Mouse (Mus musculus) embryonic facial prominence, embryonic 12.5 days (tissue): Measurements from ENCODE around the gene Wdr25. TPM values are rescaled to one million over a fixed set of nuclear protein-coding genes. Genes with fewer than 3 reads are reported as not detected.

Source experiments
- ATAC-seq: fragments of 200-750 bp; cut with Nextera tagmentation; 2 replicates; pipeline ENCODE4 v1.8.0; 2017; ENCODE audit not compliant: insufficient number of reproducible peaks, insufficient read depth, low FRiP score, low TSS enrichment
- H3K27ac ChIP-seq: fragments of 300-500 bp; sonication (generic); 2 replicates; pipeline ENCODE4 v1.5.1; 2016; ENCODE audit warnings: mild to moderate bottlenecking
- H3K27me3 ChIP-seq: fragments of 300-500 bp; sonication (generic); 2 replicates; pipeline ENCODE4 v1.6.1; 2016; ENCODE audit warnings: mild to moderate bottlenecking, moderate library complexity
- H3K36me3 ChIP-seq: fragments of 300-500 bp; sonication (generic); 2 replicates; pipeline ENCODE4 v1.6.1; 2016; ENCODE audit warnings: mild to moderate bottlenecking
- H3K4me1 ChIP-seq: fragments of 300-500 bp; sonication (generic); 2 replicates; pipeline ENCODE4 v1.6.1; 2016
- H3K4me2 ChIP-seq: fragments of 300-500 bp; sonication (generic); replicated peaks from 2 replicates; pipeline ENCODE4 v1.6.1; 2016; ENCODE audit warnings: mild to moderate bottlenecking, moderate library complexity
- H3K4me3 ChIP-seq: fragments of 300-500 bp; sonication (generic); 2 replicates; pipeline ENCODE4 v1.5.1; 2016; ENCODE audit warnings: mild to moderate bottlenecking
- H3K9ac ChIP-seq: fragments of 300-500 bp; sonication (generic); 2 replicates; pipeline ENCODE4 v1.6.1; 2016; ENCODE audit warnings: mild to moderate bottlenecking, moderate library complexity
- H3K9me3 ChIP-seq: fragments of 300-500 bp; sonication (generic); 2 replicates; pipeline ENCODE4 v1.6.1; 2016; ENCODE audit warnings: mild to moderate bottlenecking, moderate library complexity
- WGBS: fragments of 180-500 bp; shearing (Covaris S2); methylation state at CpG from one replicate; pipeline ENCODE4 v1.1.7; 2016; 5-methylcytosine and 5-hydroxymethylcytosine counted together
- polyA plus RNA-seq: library from polyadenylated mRNA; unstranded; fragments of >200 nt; fragmentation: Nextera tagmentation; extraction: Ambion mirVana; gene quantifications from 2 replicates; pipeline ENCODE4 v1.2.1, GENCODE M21; 2016

The Wdr25 gene
- polyA plus RNA-seq, 1 experiment from 2014 or later = 9.3 TPM

- no peak overlapping the region for H3K27ac ChIP-seq
- ATAC-seq = no peak
- H3K27me3 ChIP-seq = peaks cover 9% of the 10 kb centered on the region; the same call in 1 of the 2 replicates
- no peak overlapping the region for H3K4me2 ChIP-seq
- H3K9ac ChIP-seq = no peak overlapping the region
- H3K9me3 ChIP-seq = no peaks in the 10 kb centered on the region
- no peaks in the 10 kb centered on the region for H3K36me3 ChIP-seq
- H3K4me1 ChIP-seq = peaks cover 18% of the 10 kb centered on the region
- WGBS = 42% methylated on average over 10 of the region's 10 CpGs
- no peak overlapping the region for H3K4me3 ChIP-seq
Measured at GRCm38 (mm10) chr12:108960225-108960624, 66.8 kb downstream of the Wdr25 start.

- Histone ChIP-seq H3K4me1 (no peaks in the 10 kb centered on the region), H3K4me3 (no peak overlapping the region), H3K27ac (no peak overlapping the region), H3K9me3 (no peaks in the 10 kb centered on the region), H3K9ac (no peak overlapping the region), H3K36me3 (no peaks in the 10 kb centered on the region), H3K4me2 (no peak overlapping the region), H3K27me3 (no peaks in the 10 kb centered on the region)
- 85% methylated on average over 4 of the region's 4 CpGs for WGBS
- ATAC-seq = no peak
Measured at GRCm38 (mm10) chr12:108967631-108968030, 74.2 kb downstream of the Wdr25 start.

- no peak overlapping the region for H3K9ac ChIP-seq
- WGBS = 91% methylated on average over 10 of the region's 10 CpGs
- no peak overlapping the region for H3K4me3 ChIP-seq
- no peaks in the 10 kb centered on the region for H3K27me3 ChIP-seq
- H3K27ac ChIP-seq = no peak overlapping the region
- ATAC-seq = no peak
- no peaks in the 10 kb centered on the region for H3K36me3 ChIP-seq
- H3K4me1 ChIP-seq = no peaks in the 10 kb centered on the region
- H3K4me2 ChIP-seq = no peak overlapping the region
- no peaks in the 10 kb centered on the region for H3K9me3 ChIP-seq
Measured at GRCm38 (mm10) chr12:108968031-108968430, 74.6 kb downstream of the Wdr25 start.

- Histone ChIP-seq H3K36me3 (no peaks in the 10 kb centered on the region), H3K9ac (no peak overlapping the region), H3K4me1 (no peaks in the 10 kb centered on the region), H3K4me2 (no peak overlapping the region), H3K9me3 (no peaks in the 10 kb centered on the region), H3K27me3 (no peaks in the 10 kb centered on the region), H3K27ac (no peak overlapping the region), H3K4me3 (no peak overlapping the region)
- no peak for ATAC-seq
- 81% methylated on average over 9 of the region's 9 CpGs for WGBS
Measured at GRCm38 (mm10) chr12:108971446-108971845, 78.0 kb downstream of the Wdr25 start.

- H3K9me3 ChIP-seq = no peaks in the 10 kb centered on the region
- no peaks in the 10 kb centered on the region for H3K36me3 ChIP-seq
- H3K4me2 ChIP-seq = no peak overlapping the region
- no peaks in the 10 kb centered on the region for H3K27me3 ChIP-seq
- no peaks in the 10 kb centered on the region for H3K4me1 ChIP-seq
- H3K4me3 ChIP-seq = no peak overlapping the region
- H3K27ac ChIP-seq = no peak overlapping the region
- no peak for ATAC-seq
- no peak overlapping the region for H3K9ac ChIP-seq
- WGBS = 88% methylated on average over 14 of the region's 14 CpGs
Measured at GRCm38 (mm10) chr12:108972234-108972633, 78.8 kb downstream of the Wdr25 start.

- Histone ChIP-seq H3K36me3 (no peaks in the 10 kb centered on the region), H3K9ac (no peak overlapping the region), H3K4me3 (no peak overlapping the region), H3K9me3 (no peaks in the 10 kb centered on the region), H3K27me3 (no peaks in the 10 kb centered on the region), H3K4me1 (no peaks in the 10 kb centered on the region), H3K4me2 (no peak overlapping the region), H3K27ac (no peak overlapping the region)
- 26% methylated on average over 10 of the region's 10 CpGs for WGBS
- no peak; the same call in 1 of the 2 replicates for ATAC-seq
Measured at GRCm38 (mm10) chr12:108979977-108980376, 86.5 kb downstream of the Wdr25 start.

GRCm38 (mm10) chr12:108981941-108982683, 88.7 kb downstream of the Wdr25 start:
- Histone ChIP-seq H3K4me2 (no peak overlapping the region), H3K4me3 (no peak overlapping the region), H3K27me3 (no peaks in the 10 kb centered on the region), H3K9ac (no peak overlapping the region), H3K36me3 (no peaks in the 10 kb centered on the region), H3K9me3 (no peaks in the 10 kb centered on the region), H3K27ac (no peak overlapping the region), H3K4me1 (peaks cover under 1% of the 10 kb centered on the region; the same call in 1 of the 2 replicates)
- ATAC-seq = no peak
- WGBS = 82% methylated on average over 14 of the region's 14 CpGs

- no peak for ATAC-seq
- H3K9ac ChIP-seq = no peak overlapping the region
- H3K4me1 ChIP-seq = peaks cover 5% of the 10 kb centered on the region; the same call in 1 of the 2 replicates
- H3K36me3 ChIP-seq = no peaks in the 10 kb centered on the region
- 76% methylated on average over 6 of the region's 6 CpGs for WGBS
- H3K4me2 ChIP-seq = no peak overlapping the region
- no peaks in the 10 kb centered on the region for H3K27me3 ChIP-seq
- H3K9me3 ChIP-seq = no peaks in the 10 kb centered on the region
- H3K4me3 ChIP-seq = no peak overlapping the region
- no peak overlapping the region for H3K27ac ChIP-seq
Measured at GRCm38 (mm10) chr12:108982684-108982960, 89.2 kb downstream of the Wdr25 start.

- Histone ChIP-seq H3K36me3 (no peaks in the 10 kb centered on the region), H3K4me1 (peaks cover 5% of the 10 kb centered on the region; the same call in 1 of the 2 replicates), H3K27ac (no peak overlapping the region), H3K9me3 (no peaks in the 10 kb centered on the region), H3K4me3 (no peak overlapping the region), H3K27me3 (no peaks in the 10 kb centered on the region), H3K9ac (no peak overlapping the region), H3K4me2 (no peak overlapping the region)
- no peak for ATAC-seq
- WGBS = 91% methylated on average over 6 of the region's 6 CpGs
Measured at GRCm38 (mm10) chr12:108983496-108983895, 90.1 kb downstream of the Wdr25 start.

- peaks cover 5% of the 10 kb centered on the region; the same call in 1 of the 2 replicates for H3K4me1 ChIP-seq
- H3K36me3 ChIP-seq = no peaks in the 10 kb centered on the region
- H3K9me3 ChIP-seq = no peaks in the 10 kb centered on the region
- no peak overlapping the region for H3K4me3 ChIP-seq
- H3K9ac ChIP-seq = no peak overlapping the region
- H3K4me2 ChIP-seq = no peak overlapping the region
- no peak overlapping the region for H3K27ac ChIP-seq
- 67% methylated on average over 8 of the region's 8 CpGs for WGBS
- no peaks in the 10 kb centered on the region for H3K27me3 ChIP-seq
- no peak for ATAC-seq
Measured at GRCm38 (mm10) chr12:108984471-108984870, 91.0 kb downstream of the Wdr25 start.

- H3K27me3 ChIP-seq = no peaks in the 10 kb centered on the region
- H3K4me1 ChIP-seq = peaks cover 5% of the 10 kb centered on the region; the same call in 1 of the 2 replicates
- H3K4me3 ChIP-seq = no peak overlapping the region
- no peak overlapping the region for H3K9ac ChIP-seq
- H3K4me2 ChIP-seq = no peak overlapping the region
- WGBS = 68% methylated on average over 6 of the region's 6 CpGs
- no peaks in the 10 kb centered on the region for H3K36me3 ChIP-seq
- ATAC-seq = no peak
- H3K27ac ChIP-seq = no peak overlapping the region
- no peaks in the 10 kb centered on the region for H3K9me3 ChIP-seq
Measured at GRCm38 (mm10) chr12:108985025-108985424, 91.6 kb downstream of the Wdr25 start.

- ATAC-seq = no peak
- Histone ChIP-seq H3K4me1 (peaks cover 5% of the 10 kb centered on the region; the same call in 1 of the 2 replicates), H3K9ac (no peak overlapping the region), H3K27ac (no peak overlapping the region), H3K4me2 (no peak overlapping the region), H3K27me3 (no peaks in the 10 kb centered on the region), H3K4me3 (no peak overlapping the region), H3K9me3 (no peaks in the 10 kb centered on the region), H3K36me3 (no peaks in the 10 kb centered on the region)
- 47% methylated on average over 9 of the region's 9 CpGs for WGBS
Measured at GRCm38 (mm10) chr12:108987448-108987847, 94.0 kb downstream of the Wdr25 start.
